Mouse (Mus musculus): Measurements from ENCODE around the gene Vpreb2.
"Not testable (repeated sequence)": the region's sequence is repeated elsewhere in the genome, so short reads cannot be mapped to it uniquely, and the experiment has no call there.

The Vpreb2 gene

DNA sequence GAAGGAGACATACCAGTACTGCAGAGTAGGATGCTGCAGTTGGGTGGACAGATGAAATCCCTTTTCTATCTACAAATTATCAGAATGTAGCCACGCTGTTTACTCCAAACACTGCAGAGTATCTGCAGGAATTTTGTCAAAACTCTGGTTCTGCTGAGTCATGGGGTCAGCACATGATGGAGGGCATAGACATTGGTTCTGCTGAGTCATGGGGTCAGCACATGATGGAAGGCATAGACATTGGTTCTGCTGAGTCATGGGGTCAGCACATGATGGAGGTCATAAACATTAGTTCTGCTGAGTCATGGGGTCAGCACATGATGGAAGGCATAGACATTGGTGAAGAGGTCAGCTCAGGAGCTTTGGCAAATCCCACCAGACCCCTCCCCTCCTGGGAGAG is 7.5 kb downstream of the Vpreb2 start:
- no peak for DNase-seq (ENCODE audit: low spot score in 2 of 2)

DNA sequence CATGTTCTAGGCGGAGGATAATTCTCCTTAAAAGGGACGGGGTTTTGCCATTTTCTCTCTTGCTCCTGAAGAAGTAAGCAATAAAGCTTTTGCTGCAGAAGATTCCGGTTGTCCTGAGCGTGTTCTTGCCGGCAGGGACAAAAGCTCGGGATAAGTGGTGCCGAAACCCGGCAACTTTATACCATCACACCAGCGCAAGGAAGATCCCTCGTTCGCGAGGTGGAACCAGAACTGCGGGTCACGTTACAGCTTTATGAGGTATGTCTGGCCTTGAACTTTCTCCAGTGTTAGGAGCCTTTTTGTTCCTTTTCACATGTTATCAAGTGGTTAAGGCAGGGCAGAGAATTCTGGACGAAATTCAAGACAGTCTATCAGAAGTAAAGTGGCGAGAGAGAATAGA is 12.1 kb downstream of the Vpreb2 start:
- not testable (repeated sequence) for DNase-seq (ENCODE audit: low spot score in 2 of 2)

DNA sequence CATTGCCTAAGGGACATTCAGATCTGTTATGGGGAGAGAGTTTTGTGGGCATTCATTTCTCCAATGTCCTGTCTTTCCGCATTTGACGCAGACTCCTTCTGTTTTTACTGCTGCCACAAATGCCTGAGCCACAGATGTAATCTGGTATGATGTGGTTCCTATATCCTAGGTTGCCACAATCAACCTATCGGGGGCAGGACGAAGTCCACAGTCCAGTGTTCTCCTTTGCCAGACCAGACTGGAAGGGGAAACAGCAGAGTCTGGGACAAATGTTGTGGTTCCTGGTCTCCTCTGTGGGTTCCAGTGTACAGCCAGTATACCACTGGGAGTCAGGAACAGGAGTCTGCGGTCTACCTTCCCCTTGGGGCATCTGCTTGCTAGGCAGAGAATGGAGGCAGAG is 19.4 kb downstream of the Vpreb2 start:
- no peak for DNase-seq (ENCODE audit: low spot score in 2 of 2)

DNA sequence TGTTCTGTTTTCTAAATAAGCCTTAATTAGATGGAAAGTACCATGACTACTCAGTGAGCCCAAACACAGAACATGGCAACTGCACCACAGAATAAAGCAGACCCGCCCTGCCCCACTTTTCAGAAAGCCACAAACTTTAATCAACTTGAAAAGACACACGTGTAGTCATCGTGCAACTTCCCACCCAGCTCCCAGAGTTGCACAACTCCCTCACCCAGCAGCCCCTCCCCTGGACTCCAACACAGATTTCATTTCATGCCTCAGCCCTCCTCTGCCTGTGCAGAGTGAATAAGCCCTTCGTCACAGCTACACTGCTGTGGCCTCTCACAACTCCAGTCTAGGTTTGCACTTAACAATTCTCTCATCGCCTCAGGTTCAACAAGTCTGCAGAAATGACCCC is 24.4 kb downstream of the Vpreb2 start:
- no peak for DNase-seq (ENCODE audit: low spot score in 2 of 2)

DNA sequence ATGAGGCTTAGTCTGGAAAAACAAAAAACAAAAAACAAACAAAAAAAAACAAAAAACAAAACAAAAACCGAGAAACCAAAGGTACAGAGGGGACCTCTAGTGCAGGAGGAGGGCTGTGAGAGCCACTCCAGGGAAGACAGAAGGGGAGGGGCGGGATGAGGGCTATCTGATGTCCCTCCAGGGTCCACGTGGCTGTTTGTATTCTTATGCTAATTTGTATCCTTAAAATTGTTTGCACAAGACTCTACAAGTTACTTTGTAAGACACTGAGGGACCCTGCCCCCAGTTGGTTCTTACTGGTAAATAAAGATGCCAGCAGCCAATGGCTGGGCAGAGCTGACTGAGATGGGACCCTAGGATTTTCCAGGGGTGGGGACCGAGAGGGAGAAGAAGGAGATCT is 26.9 kb downstream of the Vpreb2 start:
- no peak for DNase-seq (ENCODE audit: low spot score in 2 of 2)

DNA sequence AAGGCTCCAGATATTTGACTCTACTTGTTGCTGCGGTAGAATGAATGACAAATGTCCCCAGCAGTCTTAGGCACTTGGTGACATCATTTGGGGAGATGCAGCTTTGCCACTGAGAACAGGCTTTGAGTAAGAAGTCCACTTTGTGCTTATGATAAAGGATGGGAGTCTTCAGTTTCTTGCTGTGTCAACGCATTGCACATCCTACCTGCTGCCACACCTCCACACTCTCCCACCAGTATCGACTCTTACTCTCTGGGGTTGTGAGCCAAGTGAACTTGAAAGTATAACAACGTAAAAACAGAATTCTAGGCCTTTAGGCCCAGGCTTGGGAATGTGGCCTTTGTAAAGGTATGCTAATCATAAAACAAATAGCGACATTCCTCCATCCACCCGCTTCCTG is 30.9 kb downstream of the Vpreb2 start:
- DNase-seq (ENCODE audit: low spot score in 2 of 2): no peak

DNA sequence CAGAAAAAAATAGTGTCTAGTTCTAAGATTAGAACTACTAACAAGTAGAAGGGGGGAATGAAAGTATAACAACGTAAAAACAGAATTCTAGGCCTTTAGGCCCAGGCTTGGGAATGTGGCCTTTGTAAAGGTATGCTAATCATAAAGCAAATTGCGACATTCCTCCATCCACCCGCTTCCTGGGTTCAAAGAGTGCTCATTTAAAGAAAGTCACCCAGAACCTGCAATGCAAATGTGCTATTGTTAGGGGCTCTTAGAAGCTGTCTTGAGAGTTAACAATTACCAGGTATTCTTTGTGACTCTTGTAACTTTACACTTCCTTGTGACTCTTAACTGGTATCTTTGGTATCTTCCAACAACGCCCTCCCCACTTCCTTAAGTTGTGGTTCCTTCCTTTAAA is 36.3 kb downstream of the Vpreb2 start:
- not testable (repeated sequence) for DNase-seq (ENCODE audit: low spot score in 2 of 2)

DNA sequence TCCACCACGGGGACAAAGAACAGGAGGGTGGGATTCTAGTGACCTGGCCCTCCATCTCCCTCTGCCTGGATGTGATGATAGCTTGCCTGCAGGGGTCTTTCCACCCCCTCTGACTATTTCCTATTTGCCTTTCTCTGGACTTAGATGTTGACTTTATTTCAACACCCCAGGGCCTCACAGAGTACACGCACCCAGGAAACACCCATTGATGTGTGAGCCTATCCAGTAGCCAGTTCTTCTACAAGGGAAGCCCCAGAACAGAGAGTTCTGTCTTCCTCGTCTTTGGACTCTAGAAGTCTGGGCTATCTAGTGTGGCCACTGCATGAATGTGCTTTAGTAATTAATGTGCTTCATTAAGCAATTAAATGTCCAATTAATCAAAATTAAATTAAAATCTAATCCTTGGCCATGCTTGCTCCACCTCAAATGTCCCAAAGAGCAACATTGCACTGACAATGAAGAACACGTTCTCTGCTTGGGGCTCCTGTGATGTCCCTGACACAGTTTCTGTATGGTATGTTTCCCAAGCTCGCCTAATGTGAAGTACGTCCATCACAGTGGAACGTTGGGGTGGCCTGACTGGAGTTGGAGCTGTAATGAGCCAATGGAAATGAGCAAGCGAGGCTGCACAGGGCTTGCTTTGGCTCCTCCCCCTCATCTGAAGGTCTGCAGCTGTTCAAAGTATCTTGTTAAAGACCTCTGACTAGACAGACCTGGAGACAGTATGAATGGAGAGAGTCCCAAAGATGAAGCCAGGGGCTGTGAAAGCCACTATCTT is 42.7 kb downstream of the Vpreb2 start:
- DNase-seq (ENCODE audit: low spot score in 2 of 2): no peak

DNA sequence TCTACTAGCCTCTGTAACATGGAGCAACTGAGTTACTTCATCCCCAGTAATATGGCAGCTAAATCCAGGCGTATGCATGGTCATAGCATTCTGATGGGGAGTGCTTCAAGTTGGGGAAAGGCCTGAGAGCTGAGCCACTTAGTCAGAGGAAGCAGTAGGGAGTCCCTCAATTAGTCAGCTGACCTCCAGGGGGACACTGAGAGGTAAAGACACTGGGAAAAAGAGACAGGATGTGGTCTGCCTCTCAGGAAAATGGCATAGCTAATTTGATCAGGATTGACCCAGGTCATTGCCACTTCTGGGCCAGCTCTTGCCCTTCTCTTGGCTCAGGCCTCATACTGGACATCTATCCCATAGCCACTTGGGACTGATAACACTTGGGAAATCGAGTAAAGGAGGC is 47.1 kb downstream of the Vpreb2 start:
- DNase-seq (ENCODE audit: low spot score in 2 of 2): no peak

Data from spleen, postnatal 14 days (tissue).